Mouse (Mus musculus): ENCODE measurements around the gene Vezt. TPM values are rescaled to one million over a fixed set of nuclear protein-coding genes. Genes with fewer than 3 reads are reported as not detected.

Vezt gene
- total and polyA plus RNA-seq, 3 experiments = 9.5 to 13.5 TPM; not detected in 1

GRCm38 (mm10) chr10:93912917-93913316 lies 122.7 kb downstream of the Vezt start:
- Histone ChIP-seq H3K4me3 (ENCODE audit: control insufficient read depth in 1 of 2, insufficient read depth in 1 of 2, low read depth in 2 of 2, low read length in 2 of 2) (no peak overlapping the region; a peak in 1 of 4 replicates), H3K36me3 (ENCODE audit: control insufficient read depth in 1 of 2, insufficient read depth in 2 of 2, low read length in 2 of 2) (peaks cover 0 to 40% of the 10 kb centered on the region in 2 experiments; a peak in 2 of 4 replicates), H3K9ac (ENCODE audit: control insufficient read depth, low read depth, low read length, poor library complexity, severe bottlenecking) (peak overlapping the region; percentile 62), H3K9me3 (replicated peaks; ENCODE audit: insufficient read depth, low read length) (no peaks in the 10 kb centered on the region), H3K27me3 (ENCODE audit: control insufficient read depth in 1 of 2, insufficient read depth in 2 of 2, low read length in 2 of 2) (no peaks in the 10 kb centered on the region), H3K27ac (ENCODE audit: control insufficient read depth, low read depth, low read length) (peak overlapping the region; percentile 91), H3K79me2 (ENCODE audit: control insufficient read depth, insufficient read depth, low read length, poor library complexity) (no peaks in the 10 kb centered on the region; the same call in 1 of the 2 replicates), H3K4me1 (ENCODE audit: control insufficient read depth in 1 of 2, insufficient read depth in 2 of 2, low read length in 2 of 2) (peaks cover 25 to 41% of the 10 kb centered on the region in 2 experiments)
- peak; percentile 38 for DNase-seq (ENCODE audit: low read depth, low spot score)
- TF ChIP-seq NRF1 (IDR thresholded peaks at IDR 0.05; ENCODE audit: insufficient read depth, low read depth, low read length, poor library complexity, severe bottlenecking) (no peak), CHD2 (IDR thresholded peaks at IDR 0.05; ENCODE audit: low read length) (no peak), SIN3A (IDR thresholded peaks at IDR 0.05; ENCODE audit: low read length) (no peak), JUND (IDR thresholded peaks at IDR 0.05; ENCODE audit: low read depth, low read length) (no peak), TCF12 (IDR thresholded peaks at IDR 0.05; ENCODE audit: low read depth, low read length) (peak; percentile 34; the same call in 1 of the 2 replicates), HCFC1 (IDR thresholded peaks at IDR 0.05; ENCODE audit: low read depth, low read length) (no peak), E2F4 (IDR thresholded peaks at IDR 0.05; ENCODE audit: borderline replicate concordance, low read depth, low read length) (no peak), RAD21 (IDR thresholded peaks at IDR 0.05; ENCODE audit: low read depth, low read length) (no peak), TAL1 (IDR thresholded peaks at IDR 0.05; ENCODE audit: low read length) (peak; percentile 34; the same call in 1 of the 2 replicates), CHD1 (IDR thresholded peaks at IDR 0.05; ENCODE audit: low read depth, low read length) (no peak), USF2 (IDR thresholded peaks at IDR 0.05; ENCODE audit: borderline replicate concordance in 1 of 2, insufficient read depth in 1 of 2, low read depth in 1 of 2, low read length in 2 of 2) (no peak), MEF2A (IDR thresholded peaks at IDR 0.05; ENCODE audit: extremely low read depth, insufficient replicate concordance, low read depth, low read length, poor library complexity, severe bottlenecking) (no peak), ZC3H11A (IDR thresholded peaks at IDR 0.05; ENCODE audit: low read depth, low read length) (no peak), UBTF (IDR thresholded peaks at IDR 0.05; ENCODE audit: borderline replicate concordance, insufficient read depth, low read depth, low read length) (no peak), GABPA (IDR thresholded peaks at IDR 0.05; ENCODE audit: low read depth, low read length) (no peak), POLR2AphosphoS5 (IDR thresholded peaks at IDR 0.05; ENCODE audit: borderline replicate concordance, low read depth, low read length) (no peak), MAZ (IDR thresholded peaks at IDR 0.05; ENCODE audit: low read depth, low read length) (no peak), GATA1 (IDR thresholded peaks at IDR 0.05; ENCODE audit: low read depth, low read length) (no peak), MAX (IDR thresholded peaks at IDR 0.05; ENCODE audit: low read length) (no peak), TBP (IDR thresholded peaks at IDR 0.05; ENCODE audit: low read depth, low read length) (no peak), USF1 (IDR thresholded peaks at IDR 0.05; ENCODE audit: low read depth, low read length) (no peak), EP300 (IDR thresholded peaks at IDR 0.05; ENCODE audit: low read depth in 1 of 2, low read length in 2 of 2) (0 out of 4 replicates have a peak, but pooled peaks of 1 of the 2 experiments have one; percentile 10), POLR2AphosphoS2 (IDR thresholded peaks at IDR 0.05; ENCODE audit: low read length) (no peak), ZKSCAN1 (IDR thresholded peaks at IDR 0.05; ENCODE audit: low read depth, low read length) (no peak), CTCF (IDR thresholded peaks at IDR 0.05 in 2 of 3, conservative IDR thresholded peaks at IDR 0.05 in 1 of 3; ENCODE audit: control insufficient read depth in 1 of 3, insufficient read depth in 1 of 3, low read depth in 2 of 3, low read length in 3 of 3, poor library complexity in 1 of 3, severe bottlenecking in 1 of 3) (no peak), POLR2A (IDR thresholded peaks at IDR 0.05; ENCODE audit: control insufficient read depth in 1 of 2, insufficient read depth in 1 of 2, low read depth in 1 of 2, low read length in 2 of 2, poor library complexity in 1 of 2) (no peak), MYC (IDR thresholded peaks at IDR 0.05; ENCODE audit: low read depth, low read length) (no peak), ELF1 (IDR thresholded peaks at IDR 0.05; ENCODE audit: low read depth, low read length) (no peak), ETS1 (IDR thresholded peaks at IDR 0.05; ENCODE audit: low read depth, low read length) (0 out of 2 replicates have a peak, but pooled peaks have one; percentile 35), MXI1 (IDR thresholded peaks at IDR 0.05; ENCODE audit: low read depth, low read length) (no peak), BHLHE40 (IDR thresholded peaks at IDR 0.05; ENCODE audit: borderline replicate concordance, low read depth, low read length) (no peak), ZNF384 (IDR thresholded peaks at IDR 0.05; ENCODE audit: low read depth, low read length) (no peak), KAT2A (conservative IDR thresholded peaks at IDR 0.05; ENCODE audit: low read depth, low read length) (no peak), RCOR1 (IDR thresholded peaks at IDR 0.05; ENCODE audit: low read depth, low read length) (no peak), ZMIZ1 (IDR thresholded peaks at IDR 0.05; ENCODE audit: low read depth, low read length) (no peak), NELFE (IDR thresholded peaks at IDR 0.05; ENCODE audit: low read depth, low read length) (no peak)
